Mouse (Mus musculus) R1 (cell line): ENCODE measurements around the gene Pxylp1.

Source experiments
- DNase-seq: peaks from one replicate; pipeline ENCODE4 v3.0.0-alpha.2; 2018; ENCODE audit warnings: low read depth, low spot score

Pxylp1 gene

GRCm38 (mm10) chr9:96860380-96861091 lies 31.9 kb downstream of the Pxylp1 start:
- DNase-seq, result no peak

GRCm38 (mm10) chr9:96859027-96859426 lies 33.4 kb downstream of the Pxylp1 start:
- no peak for DNase-seq

- DNase-seq, result no peak
Measured at GRCm38 (mm10) chr9:96857838-96858237, 34.6 kb downstream of the Pxylp1 start.

- no peak for DNase-seq
Measured at GRCm38 (mm10) chr9:96853300-96854186, 38.9 kb downstream of the Pxylp1 start.

GRCm38 (mm10) chr9:96851634-96852033 lies 40.8 kb downstream of the Pxylp1 start:
- DNase-seq, result no peak

GRCm38 (mm10) chr9:96851036-96851435 lies 41.4 kb downstream of the Pxylp1 start:
- no peak for DNase-seq

- no peak for DNase-seq
Measured at GRCm38 (mm10) chr9:96849012-96849411, 43.5 kb downstream of the Pxylp1 start.

- DNase-seq, result no peak
Measured at GRCm38 (mm10) chr9:96846361-96846760, 46.1 kb downstream of the Pxylp1 start.

GRCm38 (mm10) chr9:96844798-96845209 lies 47.7 kb downstream of the Pxylp1 start:
- no peak for DNase-seq

- DNase-seq, result no peak
Measured at GRCm38 (mm10) chr9:96839376-96839775, 53.1 kb downstream of the Pxylp1 start.

GRCm38 (mm10) chr9:96838864-96839263 lies 53.6 kb downstream of the Pxylp1 start:
- DNase-seq, result peak; percentile 76

GRCm38 (mm10) chr9:96837781-96838420 lies 54.6 kb downstream of the Pxylp1 start:
- DNase-seq, result peak; percentile 32

GRCm38 (mm10) chr9:96836984-96837383 lies 55.5 kb downstream of the Pxylp1 start:
- no peak for DNase-seq

- DNase-seq, result no peak
Measured at GRCm38 (mm10) chr9:96835374-96835921, 57.0 kb downstream of the Pxylp1 start.

- DNase-seq, result peak; percentile 95
Measured at GRCm38 (mm10) chr9:96833606-96834005, 58.9 kb downstream of the Pxylp1 start.

- no peak for DNase-seq
Measured at GRCm38 (mm10) chr9:96832516-96832915, 60.0 kb downstream of the Pxylp1 start.

GRCm38 (mm10) chr9:96830856-96831359 lies 61.6 kb downstream of the Pxylp1 start:
- DNase-seq, result no peak

- DNase-seq, result peak; percentile 91
Measured at GRCm38 (mm10) chr9:96829682-96830081, 62.8 kb downstream of the Pxylp1 start.

GRCm38 (mm10) chr9:96828071-96828470 lies 64.4 kb downstream of the Pxylp1 start:
- no peak for DNase-seq

GRCm38 (mm10) chr9:96827002-96827785 lies 65.3 kb downstream of the Pxylp1 start:
- DNase-seq, result no peak

- no peak for DNase-seq
Measured at GRCm38 (mm10) chr9:96824857-96825256, 67.6 kb downstream of the Pxylp1 start.
